Mouse (Mus musculus) urinary bladder, postnatal 14 days (tissue): ENCODE measurements around the gene Gal3st2.
"Not testable (repeated sequence)": the region's sequence is repeated elsewhere in the genome, so short reads cannot be mapped to it uniquely, and the experiment has no call there.

Source experiments
- DNase-seq: peaks from one replicate; pipeline ENCODE4 v3.0.0; 2021; ENCODE audit warnings: low spot score

Gal3st2 gene

GRCm38 (mm10) chr1:93861048-93861447 lies at the start of gene Gal3st2:
Gal3st2 (plus strand) TSS chr1:93861306.
- not testable (repeated sequence) for DNase-seq

- DNase-seq: no peak
Observed at GRCm38 (mm10) chr1:93811495-93812039, 49.5 kb upstream of the Gal3st2 start.

GRCm38 (mm10) chr1:93817823-93818532 lies 43.1 kb upstream of the Gal3st2 start:
- DNase-seq: no peak

- DNase-seq: no peak
Observed at GRCm38 (mm10) chr1:93818722-93819121, 42.4 kb upstream of the Gal3st2 start.

- no peak for DNase-seq
Observed at GRCm38 (mm10) chr1:93823796-93824495, 37.2 kb upstream of the Gal3st2 start.

- DNase-seq: no peak
Observed at GRCm38 (mm10) chr1:93824609-93825008, 36.5 kb upstream of the Gal3st2 start, which contains the start of gene D2hgdh. D2hgdh (plus strand) TSS chr1:93824909.

- DNase-seq: peak; percentile 94
Observed at GRCm38 (mm10) chr1:93825105-93825674, 35.9 kb upstream of the Gal3st2 start.

GRCm38 (mm10) chr1:93825771-93826539 lies 35.2 kb upstream of the Gal3st2 start:
- no peak for DNase-seq

GRCm38 (mm10) chr1:93826540-93826835 lies 34.6 kb upstream of the Gal3st2 start:
- no peak for DNase-seq

- not testable (repeated sequence) for DNase-seq
Observed at GRCm38 (mm10) chr1:93832754-93833360, 28.2 kb upstream of the Gal3st2 start.

GRCm38 (mm10) chr1:93834671-93835150 lies 26.4 kb upstream of the Gal3st2 start:
- DNase-seq: no peak

- no peak for DNase-seq
Observed at GRCm38 (mm10) chr1:93835211-93835610, 25.9 kb upstream of the Gal3st2 start.

GRCm38 (mm10) chr1:93835876-93836531 lies 25.1 kb upstream of the Gal3st2 start:
- DNase-seq: no peak

GRCm38 (mm10) chr1:93836532-93836913 lies 24.6 kb upstream of the Gal3st2 start:
- no peak for DNase-seq

GRCm38 (mm10) chr1:93837335-93837734 lies 23.8 kb upstream of the Gal3st2 start:
- no peak for DNase-seq

- DNase-seq: not testable (repeated sequence)
Observed at GRCm38 (mm10) chr1:93838569-93838968, 22.5 kb upstream of the Gal3st2 start.

GRCm38 (mm10) chr1:93845766-93846366 lies 15.2 kb upstream of the Gal3st2 start:
- DNase-seq: not testable (repeated sequence)

GRCm38 (mm10) chr1:93855790-93856189 lies 5.3 kb upstream of the Gal3st2 start:
- not testable (repeated sequence) for DNase-seq

- DNase-seq: no peak
Observed at GRCm38 (mm10) chr1:93857370-93857769, 3.7 kb upstream of the Gal3st2 start.

- no peak for DNase-seq
Observed at GRCm38 (mm10) chr1:93857991-93858390, 3.1 kb upstream of the Gal3st2 start.

GRCm38 (mm10) chr1:93859619-93860018 lies 1.5 kb upstream of the Gal3st2 start:
- DNase-seq: no peak
